Mouse (Mus musculus): ENCODE measurements around the gene Col4a3.
A peak's percentile ranks its signal among the peaks of the same experiment; 100 is the strongest.

Col4a3 gene

GRCm38 (mm10) chr1:82605856-82606255 is 19.1 kb downstream of the Col4a3 start:
- DNase-seq (ENCODE audit: low read depth, low spot score): no peak

- DNase-seq (ENCODE audit: low read depth, low spot score): no peak
These were observed 22.0 kb downstream of the Col4a3 start for GRCm38 (mm10) chr1:82608646-82609262.

- no peak for DNase-seq (ENCODE audit: low read depth, low spot score)
These were observed 25.4 kb downstream of the Col4a3 start for GRCm38 (mm10) chr1:82612061-82612660.

GRCm38 (mm10) chr1:82618001-82618400 is 31.3 kb downstream of the Col4a3 start:
- DNase-seq (ENCODE audit: low read depth, low spot score): no peak

- DNase-seq (ENCODE audit: low read depth, low spot score): no peak
These were observed 31.9 kb downstream of the Col4a3 start for GRCm38 (mm10) chr1:82618592-82618991.

- no peak for DNase-seq (ENCODE audit: low read depth, low spot score)
These were observed 33.3 kb downstream of the Col4a3 start for GRCm38 (mm10) chr1:82619981-82620380.

- no peak for DNase-seq (ENCODE audit: low read depth, low spot score)
These were observed 38.2 kb downstream of the Col4a3 start for GRCm38 (mm10) chr1:82624934-82625333.

- no peak for DNase-seq (ENCODE audit: low read depth, low spot score)
These were observed 38.8 kb downstream of the Col4a3 start for GRCm38 (mm10) chr1:82625474-82625873.

GRCm38 (mm10) chr1:82627652-82628051 is 40.9 kb downstream of the Col4a3 start:
- DNase-seq (ENCODE audit: low read depth, low spot score): no peak

GRCm38 (mm10) chr1:82629495-82629894 is 42.8 kb downstream of the Col4a3 start:
- DNase-seq (ENCODE audit: low read depth, low spot score): no peak

GRCm38 (mm10) chr1:82631169-82631792 is 44.6 kb downstream of the Col4a3 start:
- no peak for DNase-seq (ENCODE audit: low read depth, low spot score)

GRCm38 (mm10) chr1:82634545-82635253 is 48.0 kb downstream of the Col4a3 start:
- DNase-seq (ENCODE audit: low read depth, low spot score): no peak

- no peak for DNase-seq (ENCODE audit: low read depth, low spot score)
These were observed 48.5 kb downstream of the Col4a3 start for GRCm38 (mm10) chr1:82635254-82635620.

GRCm38 (mm10) chr1:82636321-82636720 is 49.6 kb downstream of the Col4a3 start:
- no peak for DNase-seq (ENCODE audit: low read depth, low spot score)

GRCm38 (mm10) chr1:82637414-82637813 is 50.7 kb downstream of the Col4a3 start:
- DNase-seq (ENCODE audit: low read depth, low spot score): no peak

- no peak for DNase-seq (ENCODE audit: low read depth, low spot score)
These were observed 51.7 kb downstream of the Col4a3 start for GRCm38 (mm10) chr1:82638428-82638827.

GRCm38 (mm10) chr1:82641316-82641987 is 54.7 kb downstream of the Col4a3 start:
- DNase-seq (ENCODE audit: low read depth, low spot score): peak; percentile 63

GRCm38 (mm10) chr1:82647989-82648388 is 61.3 kb downstream of the Col4a3 start:
- no peak for DNase-seq (ENCODE audit: low read depth, low spot score)

GRCm38 (mm10) chr1:82650868-82651267 is 64.1 kb downstream of the Col4a3 start:
- DNase-seq (ENCODE audit: low read depth, low spot score): no peak

- DNase-seq (ENCODE audit: low read depth, low spot score): no peak
These were observed 67.3 kb downstream of the Col4a3 start for GRCm38 (mm10) chr1:82654046-82654445.

- no peak for DNase-seq (ENCODE audit: low read depth, low spot score)
These were observed 69.7 kb downstream of the Col4a3 start for GRCm38 (mm10) chr1:82656452-82656851.

- DNase-seq (ENCODE audit: low read depth, low spot score): no peak
These were observed 75.5 kb downstream of the Col4a3 start for GRCm38 (mm10) chr1:82662269-82662668.
